Mouse (Mus musculus) left cerebral cortex, adult 6 months (tissue): ENCODE measurements around the gene H2al2a. TPM values are rescaled to one million over a fixed set of nuclear protein-coding genes. Genes with fewer than 3 reads are reported as not detected.

Experiments used
- long read RNA-seq, 2 experiments: library from polyadenylated mRNA; unstranded; transcript quantifications; one replicate each; pipeline ENCODE4 v2.0.0; 2019 to 2020
- polyA plus RNA-seq: library from polyadenylated mRNA; unstranded; fragments of <200 nt; fragmentation: Nextera tagmentation; gene quantifications from 2 replicates; pipeline ENCODE4 v1.2.3, GENCODE M21; 2021

Gene H2al2a
- not detected in 2 replicates for polyA plus RNA-seq
- long read RNA-seq, experiment 1 = 0 reads
- long read RNA-seq, experiment 2 = 0 reads

DNA sequence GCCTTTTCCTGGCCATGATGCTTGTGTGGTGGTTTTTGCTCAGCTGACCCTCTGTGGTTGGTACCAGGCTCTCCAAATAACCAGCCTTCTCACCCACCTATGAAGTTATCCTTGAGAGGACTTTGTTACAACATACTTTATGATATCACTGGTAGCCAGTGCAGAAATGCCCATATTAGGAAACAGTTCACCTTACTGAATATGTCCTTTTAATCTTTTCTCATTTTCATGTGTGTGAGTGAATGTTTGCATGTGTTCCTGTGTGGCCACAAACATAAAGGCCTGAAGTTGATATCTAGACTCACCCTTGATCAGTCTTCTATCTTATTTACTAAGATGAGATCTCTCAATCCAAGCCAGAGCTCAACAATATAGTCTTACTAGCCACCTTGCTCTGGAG, at the start of gene H2al2a:
TSS of gene H2al2a (minus strand) at position 101 of the 400 bp plus-strand sequence.

DNA sequence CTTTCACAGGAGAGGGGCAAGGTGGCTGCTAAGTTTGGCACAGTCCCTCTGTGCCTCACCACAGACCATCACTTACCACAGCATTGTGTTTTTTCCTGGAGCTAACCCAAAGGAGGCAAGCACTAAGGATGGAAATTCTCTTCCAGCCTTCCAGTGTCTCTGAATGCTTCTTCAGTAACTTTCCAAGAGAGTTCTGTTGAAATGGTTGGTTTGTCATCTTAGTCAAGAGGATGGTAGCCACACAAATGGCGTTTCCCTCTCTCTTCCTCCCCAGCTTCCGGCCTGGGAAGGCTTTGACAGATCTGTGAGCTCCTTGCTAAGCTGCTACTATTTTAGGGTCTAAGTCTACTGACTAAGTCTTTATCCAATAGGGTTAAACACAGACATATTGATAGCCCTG, 40.7 kb upstream of the H2al2a start, which contains the start of gene A930004D18Rik:
TSS of gene A930004D18Rik (minus strand) at position 247 of the 400 bp plus-strand sequence.

Other genes with a start within 250 kb of the H2al2a start
- gene A930004D18Rik, start 40.8 kb upstream of the H2al2a start, polyA plus RNA-seq = 4.7 and 6.6 TPM in 2 replicates
- gene Skida1, start 52.1 kb upstream of the H2al2a start, polyA plus RNA-seq = 1.2 and 2.2 TPM in 2 replicates
- 9.0 and 9.8 TPM in 2 replicates for gene Mllt10, start 58.3 kb upstream of the H2al2a start, polyA plus RNA-seq